Mouse (Mus musculus): Measurements from ENCODE around the gene Dand5. TPM values are rescaled to one million over a fixed set of nuclear protein-coding genes. Genes with fewer than 3 reads are reported as not detected.

Dand5 gene
- total RNA-seq, 2 experiments from 2014 or later: 7.4 to 8.3 TPM

- no peak for DNase-seq (ENCODE audit: extremely low spot score in 1 of 2, low spot score in 2 of 2)
- intact Hi-C loops (cut with DNase I): loop anchor here (2.0 to 5.0 kb wide), 3 partner anchors 113 to 219 kb away; no protein-coding TSS in a partner anchor
Measured at GRCm38 (mm10) chr8:84811303-84811702, 11.3 kb downstream of the Dand5 start.

- peak; percentile 93 to 94 for DNase-seq (ENCODE audit: extremely low spot score in 1 of 2, low spot score in 2 of 2)
- intact Hi-C loops (cut with DNase I): loop anchor here (2.0 to 5.0 kb wide), 3 partner anchors 112 to 219 kb away; no protein-coding TSS in a partner anchor
Measured at GRCm38 (mm10) chr8:84810896-84811295, 11.7 kb downstream of the Dand5 start.

GRCm38 (mm10) chr8:84809941-84810280 is 12.7 kb downstream of the Dand5 start:
- intact Hi-C loops (cut with DNase I): loop anchor here (2.0 to 5.0 kb wide), 3 partner anchors 111 to 218 kb away; no protein-coding TSS in a partner anchor
- no peak for DNase-seq (ENCODE audit: extremely low spot score in 1 of 2, low spot score in 2 of 2)

- intact Hi-C loops (cut with DNase I): no loop called here
- DNase-seq (ENCODE audit: extremely low spot score in 1 of 2, low spot score in 2 of 2): no peak
Measured at GRCm38 (mm10) chr8:84809109-84809940, 13.3 kb downstream of the Dand5 start.

- no peak for DNase-seq (ENCODE audit: extremely low spot score in 1 of 2, low spot score in 2 of 2)
- intact Hi-C loops (cut with DNase I): no loop called here
Measured at GRCm38 (mm10) chr8:84806031-84806430, 16.6 kb downstream of the Dand5 start.

- intact Hi-C loops (cut with DNase I): loop anchor here (1.0 kb wide), 1 partner anchor 20 kb away; no protein-coding TSS in a partner anchor
- DNase-seq (ENCODE audit: extremely low spot score in 1 of 2, low spot score in 2 of 2): peak in 1 of 2 experiments; percentile 82
Measured at GRCm38 (mm10) chr8:84799999-84800831, 22.4 kb downstream of the Dand5 start, which contains the start of gene Nfix. TSS of gene Nfix (minus strand) at chr8:84800344.

GRCm38 (mm10) chr8:84799136-84799931 is 23.3 kb downstream of the Dand5 start:
- DNase-seq (ENCODE audit: extremely low spot score in 1 of 2, low spot score in 2 of 2): peak in 1 of 2 experiments; percentile 78
- intact Hi-C loops (cut with DNase I): loop anchor here (1.0 kb wide), 1 partner anchor 19 kb away; no protein-coding TSS in a partner anchor

GRCm38 (mm10) chr8:84798446-84799135 is 24.0 kb downstream of the Dand5 start:
- intact Hi-C loops (cut with DNase I): loop anchor here (1.0 kb wide), 1 partner anchor 18 kb away; no protein-coding TSS in a partner anchor
- no peak for DNase-seq (ENCODE audit: extremely low spot score in 1 of 2, low spot score in 2 of 2)

GRCm38 (mm10) chr8:84797971-84798370 is 24.7 kb downstream of the Dand5 start:
- peak in 1 of 2 experiments; percentile 45 for DNase-seq (ENCODE audit: extremely low spot score in 1 of 2, low spot score in 2 of 2)
- intact Hi-C loops (cut with DNase I): no loop called here

- peak in 1 of 2 experiments; percentile 34 for DNase-seq (ENCODE audit: extremely low spot score in 1 of 2, low spot score in 2 of 2)
- intact Hi-C loops (cut with DNase I): no loop called here
Measured at GRCm38 (mm10) chr8:84797256-84797797, 25.3 kb downstream of the Dand5 start.

- intact Hi-C loops (cut with DNase I): no loop called here
Measured at GRCm38 (mm10) chr8:84794486-84794885, 28.1 kb downstream of the Dand5 start.

GRCm38 (mm10) chr8:84793791-84794485 is 28.7 kb downstream of the Dand5 start:
- peak; percentile 76 to 84 for DNase-seq (ENCODE audit: extremely low spot score in 1 of 2, low spot score in 2 of 2)
- intact Hi-C loops (cut with DNase I): no loop called here

More at GRCm38 (mm10) chr8:84794486-84794885, 28.1 kb downstream of the Dand5 start:
- DNase-seq (ENCODE audit: extremely low spot score in 1 of 2, low spot score in 2 of 2): peak in 1 of 2 experiments; percentile 59

- intact Hi-C loops (cut with DNase I): no loop called here
- DNase-seq (ENCODE audit: extremely low spot score in 1 of 2, low spot score in 2 of 2): peak in 1 of 2 experiments; percentile 52
Measured at GRCm38 (mm10) chr8:84793134-84793533, 29.5 kb downstream of the Dand5 start.

GRCm38 (mm10) chr8:84792429-84792947 is 30.1 kb downstream of the Dand5 start:
- intact Hi-C loops (cut with DNase I): no loop called here
- DNase-seq (ENCODE audit: extremely low spot score in 1 of 2, low spot score in 2 of 2): no peak

- intact Hi-C loops (cut with DNase I): no loop called here
- no peak for DNase-seq (ENCODE audit: extremely low spot score in 1 of 2, low spot score in 2 of 2)
Measured at GRCm38 (mm10) chr8:84790537-84790936, 32.1 kb downstream of the Dand5 start.

GRCm38 (mm10) chr8:84789855-84790486 is 32.7 kb downstream of the Dand5 start:
- intact Hi-C loops (cut with DNase I): no loop called here
- DNase-seq (ENCODE audit: extremely low spot score in 1 of 2, low spot score in 2 of 2): peak in 1 of 2 experiments; percentile 61

Data from left cerebral cortex, postnatal 10 days (tissue).